Mouse (Mus musculus): ENCODE results near the gene Fnip1. TPM values are rescaled to one million over a fixed set of nuclear protein-coding genes. Genes with fewer than 3 reads are reported as not detected.

Gene Fnip1
- 25.6 TPM for polyA plus RNA-seq (2015; fragmentation: Illumina TruSeq; extraction: RNeasy Lipid Tissue Mini Kit (QIAGEN cat#74804); ENCODE audit: insufficient read depth, low replicate concordance)

GRCm38 (mm10) chr11:54437823-54438337 lies at the start of gene Fnip1:
Fnip1 (plus strand) TSS chr11:54438199.

GRCm38 (mm10) chr11:54522529-54523430 lies 84.8 kb downstream of the Fnip1 start, which contains the start of gene Rapgef6:
Rapgef6 (plus strand) TSS chr11:54522847.

Other genes with a start within 250 kb of the Fnip1 start
- 0.44 TPM for gene Csf2, start 188.5 kb upstream of the Fnip1 start, polyA plus RNA-seq (2015; fragmentation: Illumina TruSeq; extraction: RNeasy Lipid Tissue Mini Kit (QIAGEN cat#74804); ENCODE audit: insufficient read depth, low replicate concordance)
- gene Il3, start 170.9 kb upstream of the Fnip1 start, polyA plus RNA-seq (2015; fragmentation: Illumina TruSeq; extraction: RNeasy Lipid Tissue Mini Kit (QIAGEN cat#74804); ENCODE audit: insufficient read depth, low replicate concordance): not detected
- gene Acsl6, start 134.4 kb upstream of the Fnip1 start, polyA plus RNA-seq (2015; fragmentation: Illumina TruSeq; extraction: RNeasy Lipid Tissue Mini Kit (QIAGEN cat#74804); ENCODE audit: insufficient read depth, low replicate concordance): 0.47 TPM
- gene Meikin, start 67.5 kb upstream of the Fnip1 start, polyA plus RNA-seq (2015; fragmentation: Illumina TruSeq; extraction: RNeasy Lipid Tissue Mini Kit (QIAGEN cat#74804); ENCODE audit: insufficient read depth, low replicate concordance): not detected
- gene Rapgef6, start 84.6 kb downstream of the Fnip1 start, polyA plus RNA-seq (2015; fragmentation: Illumina TruSeq; extraction: RNeasy Lipid Tissue Mini Kit (QIAGEN cat#74804); ENCODE audit: insufficient read depth, low replicate concordance): 78.0 TPM

All from spleen, adult 10 weeks (tissue).